Mouse (Mus musculus) hindbrain, embryonic 15.5 days (tissue): ENCODE results near the gene Olfr799. TPM values are rescaled to one million over a fixed set of nuclear protein-coding genes. Genes with fewer than 3 reads are reported as not detected.

Experiments
- ATAC-seq: fragments of 200-750 bp; cut with Nextera tagmentation; 2 replicates; pipeline ENCODE4 v1.8.0; 2017; ENCODE audit warnings: low read depth, moderate number of reproducible peaks, moderate TSS enrichment; ENCODE audit not compliant: low FRiP score
- H3K27ac ChIP-seq: fragments of 300-500 bp; sonication (generic); replicated peaks from 2 replicates; pipeline ENCODE4 v1.5.1; 2015; ENCODE audit warnings: mild to moderate bottlenecking, inconsistent platforms
- H3K27me3 ChIP-seq: fragments of 300-500 bp; sonication (generic); 2 replicates; pipeline ENCODE4 v1.6.1; 2015; ENCODE audit warnings: control low read depth, inconsistent platforms
- H3K36me3 ChIP-seq: fragments of 300-500 bp; sonication (generic); 2 replicates; pipeline ENCODE4 v1.6.1; 2015; ENCODE audit warnings: control low read depth, inconsistent platforms
- H3K4me1 ChIP-seq: fragments of 300-500 bp; sonication (generic); replicated peaks from 2 replicates; pipeline ENCODE4 v1.6.1; 2015; ENCODE audit warnings: control low read depth, inconsistent platforms
- H3K4me2 ChIP-seq: fragments of 300-500 bp; sonication (generic); 2 replicates; pipeline ENCODE4 v1.6.1; 2015; ENCODE audit warnings: moderate library complexity, mild to moderate bottlenecking, inconsistent platforms
- H3K4me3 ChIP-seq: fragments of 300-500 bp; sonication (generic); 2 replicates; pipeline ENCODE4 v1.5.1; 2015; ENCODE audit warnings: mild to moderate bottlenecking, inconsistent platforms
- H3K9ac ChIP-seq: fragments of 300-500 bp; sonication (generic); 2 replicates; pipeline ENCODE4 v1.6.1; 2015; ENCODE audit warnings: inconsistent platforms
- H3K9me3 ChIP-seq: fragments of 300-500 bp; sonication (generic); 2 replicates; pipeline ENCODE4 v1.6.1; 2016; ENCODE audit warnings: control low read depth, inconsistent platforms
- WGBS: fragments of 180-500 bp; shearing (Covaris S2); methylation state at CpG from one replicate; pipeline ENCODE4 v1.1.7; 2015; 5-methylcytosine and 5-hydroxymethylcytosine counted together
- polyA plus RNA-seq: library from polyadenylated mRNA; unstranded; fragments of >200 nt; fragmentation: Nextera tagmentation; extraction: Ambion mirVana; gene quantifications from 2 replicates; pipeline ENCODE4 v1.2.1, GENCODE M21; 2015

The Olfr799 gene
- polyA plus RNA-seq, result not detected in 2 replicates

DNA sequence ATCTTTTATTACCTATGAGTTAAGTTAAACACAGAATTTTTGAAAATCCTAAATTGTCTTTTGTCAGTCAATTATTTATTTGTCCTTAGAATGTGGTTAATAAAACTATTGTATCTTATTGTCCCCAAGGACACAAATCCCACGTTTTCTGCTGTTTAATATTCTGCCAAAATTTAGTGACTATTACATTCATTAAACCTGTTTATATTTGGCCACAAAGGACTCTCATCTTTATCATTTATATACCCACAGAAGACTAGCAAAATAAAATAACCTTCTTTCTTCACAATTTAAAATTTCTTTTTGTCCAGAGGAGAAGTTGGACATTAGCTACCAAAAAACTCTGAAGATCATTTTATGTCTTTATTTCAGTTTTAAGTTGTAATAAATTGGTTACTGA, at the start of gene Olfr799:
Gene Olfr799, plus strand, starts transcription at position 301 of the 400 bp plus-strand sequence.
- Histone ChIP-seq H3K36me3 (no peaks in the 10 kb centered on the region), H3K27me3 (no peaks in the 10 kb centered on the region), H3K4me3 (no peak within 1 kb of the TSS), H3K9me3 (no peaks in the 10 kb centered on the region), H3K4me2 (no peak within 1 kb of the TSS), H3K9ac (no peak within 1 kb of the TSS), H3K4me1 (no peaks in the 10 kb centered on the region), H3K27ac (no peak within 1 kb of the TSS)
- 42% methylated on average over 1 of the region's 1 CpGs for WGBS
- no peak for ATAC-seq

DNA sequence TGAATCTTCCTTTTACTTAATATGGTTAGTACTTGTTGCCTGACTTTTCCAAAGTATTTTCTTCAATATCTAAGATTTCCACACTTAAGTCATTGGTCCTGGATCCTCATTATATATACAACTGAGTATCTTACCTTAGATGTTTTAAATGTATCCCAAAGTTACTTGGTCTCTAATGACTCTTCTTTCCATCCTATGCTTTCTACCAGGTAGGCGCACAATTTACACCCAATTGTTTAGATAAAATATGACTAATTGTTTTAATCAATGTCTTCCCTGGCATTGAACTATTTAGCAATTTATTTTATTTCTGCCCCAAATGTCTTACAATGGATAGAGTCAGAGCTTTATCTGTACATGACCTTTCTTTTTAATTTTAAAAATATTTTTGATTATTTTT, 24.8 kb upstream of the Olfr799 start, which contains the start of gene Olfr796:
Gene Olfr796, minus strand, starts transcription at position 101 of the 400 bp plus-strand sequence.
- Histone ChIP-seq H3K9me3 (no peaks in the 10 kb centered on the region), H3K27me3 (no peaks in the 10 kb centered on the region), H3K9ac (no peak within 1 kb of the TSS), H3K27ac (no peak within 1 kb of the TSS), H3K4me2 (no peak within 1 kb of the TSS), H3K36me3 (no peaks in the 10 kb centered on the region), H3K4me3 (no peak within 1 kb of the TSS), H3K4me1 (no peaks in the 10 kb centered on the region)
- no peak for ATAC-seq
- 95% methylated on average over 1 of the region's 1 CpGs for WGBS

DNA sequence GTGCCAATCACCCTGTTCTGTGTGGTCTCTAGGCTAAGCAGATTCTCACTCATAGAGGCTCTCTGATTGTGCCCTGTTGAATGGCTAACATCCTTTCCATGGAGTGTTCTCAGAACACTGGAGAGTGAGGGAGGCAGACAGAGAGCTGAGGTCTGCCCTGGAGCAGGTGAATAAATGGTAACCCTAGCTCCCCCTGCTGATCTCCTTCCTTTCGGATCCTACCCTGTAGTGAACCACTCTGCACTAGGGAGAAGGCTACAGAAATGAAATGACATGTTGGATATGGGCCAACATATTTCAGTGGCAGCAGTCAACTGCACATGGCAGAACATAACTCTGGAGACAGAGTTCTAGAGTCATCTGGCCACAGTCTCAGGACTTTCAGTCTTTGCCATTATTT, 15.6 kb upstream of the Olfr799 start:
- no peaks in the 10 kb centered on the region for H3K4me1 ChIP-seq
- no peak for ATAC-seq
- H3K27ac ChIP-seq, result no peak overlapping the region
- H3K4me2 ChIP-seq, result no peak overlapping the region
- no peaks in the 10 kb centered on the region for H3K9me3 ChIP-seq
- 34% methylated on average over 1 of the region's 1 CpGs for WGBS
- H3K36me3 ChIP-seq, result no peaks in the 10 kb centered on the region
- H3K27me3 ChIP-seq, result no peaks in the 10 kb centered on the region
- H3K4me3 ChIP-seq, result no peak overlapping the region
- no peak overlapping the region for H3K9ac ChIP-seq

DNA sequence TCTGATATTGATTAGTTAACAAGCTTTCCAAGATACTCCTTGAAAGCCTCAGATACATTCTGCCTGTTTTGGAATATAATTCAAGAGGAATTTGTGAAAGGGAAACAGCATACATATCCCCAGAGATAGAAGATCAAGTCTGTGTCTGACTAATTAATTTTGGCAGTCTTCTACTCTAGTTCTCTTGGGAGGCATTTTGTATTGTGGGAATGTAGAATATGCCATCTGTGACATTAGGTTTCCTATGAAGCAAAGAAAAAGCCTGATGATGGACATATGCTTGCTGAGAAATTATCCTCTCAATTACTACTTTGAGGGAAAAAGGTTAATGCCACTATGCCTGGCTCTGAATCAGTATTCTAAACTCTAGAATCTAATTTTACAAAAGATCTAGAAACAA, 14.0 kb upstream of the Olfr799 start:
- H3K4me3 ChIP-seq, result no peak overlapping the region
- no peaks in the 10 kb centered on the region for H3K36me3 ChIP-seq
- no peak overlapping the region for H3K9ac ChIP-seq
- no peaks in the 10 kb centered on the region for H3K4me1 ChIP-seq
- H3K27me3 ChIP-seq, result no peaks in the 10 kb centered on the region
- H3K9me3 ChIP-seq, result no peaks in the 10 kb centered on the region
- H3K4me2 ChIP-seq, result no peak overlapping the region
- no peak overlapping the region for H3K27ac ChIP-seq
- ATAC-seq, result no peak

DNA sequence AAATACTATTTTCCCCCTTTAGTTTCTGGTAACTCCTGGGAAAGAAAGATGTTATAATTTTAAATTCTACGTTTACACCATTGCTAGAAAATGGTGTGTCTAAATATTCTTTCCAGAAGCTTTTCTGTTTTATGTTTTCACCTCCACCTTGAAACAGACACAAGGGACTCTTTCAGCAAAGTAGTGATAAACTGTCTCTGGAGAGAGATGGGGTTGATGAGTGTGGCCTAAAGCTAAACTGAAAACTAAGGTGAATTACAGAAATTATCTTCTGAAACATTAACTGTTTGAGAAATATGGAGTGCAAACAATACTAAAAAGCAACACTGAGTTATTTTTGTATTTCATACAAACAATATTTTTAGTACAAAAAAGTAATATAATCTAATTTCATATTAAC, 9.4 kb upstream of the Olfr799 start, which contains the start of gene Olfr798:
Gene Olfr798, minus strand, starts transcription at position 101 of the 400 bp plus-strand sequence.
- H3K9me3 ChIP-seq, result no peaks in the 10 kb centered on the region
- H3K4me1 ChIP-seq, result no peaks in the 10 kb centered on the region
- H3K27me3 ChIP-seq, result no peaks in the 10 kb centered on the region
- no peak within 1 kb of the TSS for H3K27ac ChIP-seq
- H3K9ac ChIP-seq, result no peak within 1 kb of the TSS
- no peak within 1 kb of the TSS for H3K4me2 ChIP-seq
- no peaks in the 10 kb centered on the region for H3K36me3 ChIP-seq
- WGBS, result 84% methylated on average over 1 of the region's 1 CpGs
- H3K4me3 ChIP-seq, result no peak within 1 kb of the TSS
- ATAC-seq, result no peak

DNA sequence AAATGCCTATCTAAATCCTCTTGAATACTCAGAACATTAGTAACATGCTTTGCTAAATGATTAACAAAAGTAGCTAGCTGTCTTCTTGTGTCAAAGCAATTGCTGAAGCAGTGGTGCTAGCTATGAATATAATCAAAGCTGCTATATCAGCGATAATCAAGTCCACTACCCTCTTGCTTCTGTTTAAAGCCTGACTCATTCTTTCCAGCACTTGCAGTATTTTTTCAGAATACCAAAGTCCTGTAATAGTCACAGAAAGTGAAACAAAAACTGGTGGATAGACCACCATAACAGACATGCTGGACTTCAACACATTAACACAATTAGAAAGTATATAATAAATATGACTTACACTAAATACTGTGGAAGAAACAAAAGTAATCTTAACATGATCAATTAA, 14.5 kb downstream of the Olfr799 start:
- no peaks in the 10 kb centered on the region for H3K4me1 ChIP-seq
- no peak overlapping the region for H3K4me3 ChIP-seq
- no peak overlapping the region for H3K9ac ChIP-seq
- H3K4me2 ChIP-seq, result no peak overlapping the region
- no peak overlapping the region for H3K27ac ChIP-seq
- no peaks in the 10 kb centered on the region for H3K9me3 ChIP-seq
- H3K27me3 ChIP-seq, result no peaks in the 10 kb centered on the region
- no peak for ATAC-seq
- H3K36me3 ChIP-seq, result no peaks in the 10 kb centered on the region
- WGBS, result 85% methylated on average over 1 of the region's 1 CpGs

DNA sequence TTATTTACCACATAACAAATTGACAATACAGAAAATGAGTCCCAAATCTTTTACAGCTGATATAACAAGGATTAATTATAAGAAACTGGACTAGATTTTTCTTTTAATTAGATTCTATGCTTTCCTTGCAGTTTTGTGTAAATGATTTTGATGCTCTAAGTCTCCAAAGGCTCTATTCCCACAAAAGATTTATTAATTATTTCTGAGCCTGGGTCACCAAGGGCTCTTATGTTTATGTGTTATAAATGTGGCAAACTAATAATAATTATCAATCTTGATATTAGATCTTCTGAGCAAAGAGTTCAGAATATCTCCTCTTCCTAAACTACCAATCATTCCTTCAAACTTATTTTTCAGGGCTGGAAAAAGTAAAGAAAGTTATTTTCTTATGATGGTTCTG, 20.1 kb downstream of the Olfr799 start, which contains the start of gene Olfr800:
Gene Olfr800, plus strand, starts transcription at position 301 of the 400 bp plus-strand sequence.
- H3K4me3 ChIP-seq, result no peak within 1 kb of the TSS
- H3K9ac ChIP-seq, result no peak within 1 kb of the TSS
- no peaks in the 10 kb centered on the region for H3K27me3 ChIP-seq
- no peak within 1 kb of the TSS for H3K4me2 ChIP-seq
- H3K36me3 ChIP-seq, result no peaks in the 10 kb centered on the region
- ATAC-seq, result no peak
- H3K27ac ChIP-seq, result no peak within 1 kb of the TSS
- no peaks in the 10 kb centered on the region for H3K4me1 ChIP-seq
- H3K9me3 ChIP-seq, result no peaks in the 10 kb centered on the region

DNA sequence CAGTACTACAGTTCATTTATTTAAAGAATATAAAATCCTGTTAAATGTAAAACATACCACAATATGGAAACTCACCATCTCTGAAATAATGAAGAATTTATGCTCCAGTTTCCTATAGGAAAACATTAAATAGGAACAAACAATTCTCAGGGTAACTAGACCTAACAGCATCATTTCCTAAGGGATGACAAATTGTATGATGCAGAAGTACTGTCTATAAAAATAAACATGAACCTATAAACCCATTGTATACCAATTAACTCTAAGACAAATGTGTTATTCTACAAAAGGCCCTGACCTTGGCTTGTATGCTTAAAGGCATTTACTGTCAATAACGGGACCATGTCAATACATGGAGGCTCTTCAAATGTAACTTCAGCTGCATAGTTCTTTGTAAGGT, 36.5 kb downstream of the Olfr799 start, which contains the start of gene Olfr801:
Gene Olfr801, minus strand, starts transcription at position 101 of the 400 bp plus-strand sequence.
- Histone ChIP-seq H3K27ac (no peak within 1 kb of the TSS), H3K27me3 (no peaks in the 10 kb centered on the region), H3K4me1 (no peaks in the 10 kb centered on the region), H3K4me3 (no peak within 1 kb of the TSS), H3K9ac (no peak within 1 kb of the TSS), H3K4me2 (no peak within 1 kb of the TSS), H3K9me3 (no peaks in the 10 kb centered on the region), H3K36me3 (no peaks in the 10 kb centered on the region)
- 75% methylated on average over 1 of the region's 1 CpGs for WGBS
- no peak for ATAC-seq

DNA sequence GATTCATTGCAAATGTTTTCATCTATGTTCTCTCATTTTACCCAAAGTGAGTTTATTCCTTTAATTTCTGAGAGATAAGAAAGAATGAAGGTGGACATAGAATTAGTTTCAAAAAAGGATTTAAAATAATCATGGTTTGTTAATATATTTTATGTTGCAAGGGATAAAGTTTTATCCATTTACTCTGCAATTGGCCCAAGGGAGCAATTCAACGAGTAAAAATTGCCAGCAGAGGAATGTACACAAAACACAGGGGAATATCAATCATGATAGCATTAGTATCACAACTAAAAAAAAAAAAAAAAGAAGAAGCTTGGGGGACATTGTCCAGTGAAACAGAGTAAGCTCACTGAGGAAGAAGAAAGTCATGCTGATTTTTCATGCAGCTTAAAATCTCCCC, 50.8 kb downstream of the Olfr799 start, which contains the start of gene Olfr802:
Gene Olfr802, minus strand, starts transcription at position 101 of the 400 bp plus-strand sequence.
- H3K9me3 ChIP-seq, result no peaks in the 10 kb centered on the region
- 57% methylated on average over 1 of the region's 1 CpGs for WGBS
- H3K4me1 ChIP-seq, result no peaks in the 10 kb centered on the region
- H3K9ac ChIP-seq, result no peak within 1 kb of the TSS
- no peaks in the 10 kb centered on the region for H3K27me3 ChIP-seq
- H3K4me3 ChIP-seq, result no peak within 1 kb of the TSS
- ATAC-seq, result no peak
- no peak within 1 kb of the TSS for H3K4me2 ChIP-seq
- H3K27ac ChIP-seq, result no peak within 1 kb of the TSS
- H3K36me3 ChIP-seq, result no peaks in the 10 kb centered on the region

DNA sequence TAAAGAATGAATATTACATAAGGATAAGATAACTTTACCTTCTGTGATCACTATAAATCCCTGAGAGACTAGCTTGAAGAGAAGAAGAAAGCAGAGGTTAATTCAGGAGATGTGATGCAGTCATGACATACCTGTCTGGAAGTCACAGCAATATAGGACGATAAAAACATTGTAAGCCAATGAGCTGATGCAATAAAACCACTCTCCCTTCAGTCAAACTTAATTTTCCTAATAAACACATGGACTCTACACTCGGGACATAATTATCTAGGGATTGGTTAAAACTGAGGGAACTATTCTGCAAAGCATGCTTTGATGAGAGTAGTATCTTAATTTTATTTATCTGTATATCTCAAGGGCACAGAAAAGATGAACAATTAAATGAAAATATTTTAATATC, 56.9 kb downstream of the Olfr799 start, which contains the start of gene Olfr803:
Gene Olfr803, minus strand, starts transcription at position 101 of the 400 bp plus-strand sequence.
- H3K27me3 ChIP-seq, result no peaks in the 10 kb centered on the region
- H3K4me3 ChIP-seq, result no peak within 1 kb of the TSS
- no peak within 1 kb of the TSS for H3K4me2 ChIP-seq
- no peaks in the 10 kb centered on the region for H3K36me3 ChIP-seq
- no peak for ATAC-seq
- no peaks in the 10 kb centered on the region for H3K9me3 ChIP-seq
- 88% methylated on average over 2 of the region's 2 CpGs for WGBS
- no peak within 1 kb of the TSS for H3K27ac ChIP-seq
- no peak within 1 kb of the TSS for H3K9ac ChIP-seq
- H3K4me1 ChIP-seq, result no peaks in the 10 kb centered on the region

Other genes with a start within 250 kb of the Olfr799 start
- gene Olfr785, start 232.1 kb upstream of the Olfr799 start, polyA plus RNA-seq, result not detected in 2 replicates
- gene Olfr786, start 210.2 kb upstream of the Olfr799 start, polyA plus RNA-seq, result not detected in 2 replicates
- not detected in 2 replicates for gene Olfr787, start 175.6 kb upstream of the Olfr799 start, polyA plus RNA-seq
- gene Olfr788, start 166.5 kb upstream of the Olfr799 start, polyA plus RNA-seq, result not detected in 2 replicates
- gene Olfr789, start 152.7 kb upstream of the Olfr799 start, polyA plus RNA-seq, result not detected in 2 replicates
- gene Olfr790, start 139.0 kb upstream of the Olfr799 start, polyA plus RNA-seq, result not detected in 2 replicates
- not detected in 2 replicates for gene Olfr791, start 115.7 kb upstream of the Olfr799 start, polyA plus RNA-seq
- gene Olfr792, start 98.3 kb upstream of the Olfr799 start, polyA plus RNA-seq, result not detected in 2 replicates
- not detected in 2 replicates for gene Olfr794, start 69.8 kb upstream of the Olfr799 start, polyA plus RNA-seq
- gene Olfr796, start 24.9 kb upstream of the Olfr799 start, polyA plus RNA-seq, result not detected in 2 replicates
- gene Olfr798, start 9.6 kb upstream of the Olfr799 start, polyA plus RNA-seq, result not detected in 2 replicates
- not detected in 2 replicates for gene Olfr800, start 20.2 kb downstream of the Olfr799 start, polyA plus RNA-seq
- gene Olfr801, start 36.4 kb downstream of the Olfr799 start, polyA plus RNA-seq, result not detected in 2 replicates
- 0.04 TPM in 1 of 2 replicates, not detected in the other for gene Olfr802, start 50.7 kb downstream of the Olfr799 start, polyA plus RNA-seq
- not detected in 2 replicates for gene Olfr803, start 56.8 kb downstream of the Olfr799 start, polyA plus RNA-seq
- not detected in 2 replicates for gene Olfr804, start 65.7 kb downstream of the Olfr799 start, polyA plus RNA-seq
- not detected in 2 replicates for gene Olfr805, start 91.9 kb downstream of the Olfr799 start, polyA plus RNA-seq
- gene Olfr806, start 104.4 kb downstream of the Olfr799 start, polyA plus RNA-seq, result not detected in 2 replicates
- gene Olfr807, start 120.3 kb downstream of the Olfr799 start, polyA plus RNA-seq, result not detected in 2 replicates
- not detected in 2 replicates for gene Olfr808, start 128.0 kb downstream of the Olfr799 start, polyA plus RNA-seq
- not detected in 2 replicates for gene Olfr809, start 137.2 kb downstream of the Olfr799 start, polyA plus RNA-seq
- gene Olfr810, start 157.4 kb downstream of the Olfr799 start, polyA plus RNA-seq, result not detected in 2 replicates
- not detected in 2 replicates for gene Olfr811, start 166.9 kb downstream of the Olfr799 start, polyA plus RNA-seq
- gene Olfr812, start 208.6 kb downstream of the Olfr799 start, polyA plus RNA-seq, result not detected in 2 replicates
- not detected in 2 replicates for gene Olfr813, start 217.9 kb downstream of the Olfr799 start, polyA plus RNA-seq
- gene Olfr814, start 242.4 kb downstream of the Olfr799 start, polyA plus RNA-seq, result not detected in 2 replicates